Mouse (Mus musculus): Measurements from ENCODE around the gene Tnfrsf25.
A peak's percentile ranks its signal among the peaks of the same experiment; 100 is the strongest.

Tnfrsf25 gene

DNA sequence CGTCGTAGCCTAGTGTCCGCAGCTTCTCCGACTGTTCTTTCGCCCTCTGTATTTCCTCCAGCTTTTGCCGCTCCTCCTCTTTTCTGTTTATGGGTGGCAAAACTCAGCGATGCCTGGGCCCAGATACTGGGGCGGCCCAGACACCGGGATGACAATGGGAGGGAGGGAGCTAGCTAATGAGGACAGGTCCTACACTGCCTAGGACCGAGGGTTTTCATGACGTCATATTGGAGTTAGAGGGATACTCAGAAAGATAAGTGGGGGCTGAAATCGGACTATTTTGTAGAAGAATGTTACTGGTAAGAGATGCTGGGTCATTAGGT, 5.4 kb downstream of the Tnfrsf25 start:
- no peak for DNase-seq (ENCODE audit: low spot score in 2 of 2)

DNA sequence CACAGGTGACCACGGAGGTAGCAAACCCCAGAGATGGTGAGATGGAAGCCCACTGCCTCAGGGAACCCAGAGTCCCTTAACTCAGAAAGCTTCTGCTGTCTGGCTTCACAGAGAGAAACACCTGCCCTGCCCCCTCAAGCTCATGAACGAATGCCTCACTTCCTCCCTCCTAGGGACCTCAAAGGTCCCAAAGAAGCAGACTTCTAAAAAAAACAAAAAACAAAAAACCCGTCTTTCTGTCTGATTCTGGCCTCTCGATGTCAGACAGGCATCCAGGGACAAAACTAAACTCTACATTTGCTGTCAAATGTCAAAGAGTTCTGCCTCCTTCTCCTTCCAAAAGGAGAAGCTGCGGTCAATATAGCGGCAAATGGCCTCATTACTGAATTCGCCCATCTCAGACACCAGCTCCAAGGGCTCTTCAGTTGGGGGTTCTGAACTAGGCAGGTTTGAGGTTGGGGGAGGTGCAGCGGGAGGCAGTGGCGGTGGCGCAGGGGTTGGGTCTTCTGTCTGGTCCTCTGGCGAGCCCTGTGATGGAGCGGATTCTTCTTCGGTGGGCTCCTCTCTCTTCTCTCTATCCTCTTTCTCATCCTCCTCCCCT, 8.7 kb downstream of the Tnfrsf25 start:
- no peak for DNase-seq (ENCODE audit: low spot score in 2 of 2)

DNA sequence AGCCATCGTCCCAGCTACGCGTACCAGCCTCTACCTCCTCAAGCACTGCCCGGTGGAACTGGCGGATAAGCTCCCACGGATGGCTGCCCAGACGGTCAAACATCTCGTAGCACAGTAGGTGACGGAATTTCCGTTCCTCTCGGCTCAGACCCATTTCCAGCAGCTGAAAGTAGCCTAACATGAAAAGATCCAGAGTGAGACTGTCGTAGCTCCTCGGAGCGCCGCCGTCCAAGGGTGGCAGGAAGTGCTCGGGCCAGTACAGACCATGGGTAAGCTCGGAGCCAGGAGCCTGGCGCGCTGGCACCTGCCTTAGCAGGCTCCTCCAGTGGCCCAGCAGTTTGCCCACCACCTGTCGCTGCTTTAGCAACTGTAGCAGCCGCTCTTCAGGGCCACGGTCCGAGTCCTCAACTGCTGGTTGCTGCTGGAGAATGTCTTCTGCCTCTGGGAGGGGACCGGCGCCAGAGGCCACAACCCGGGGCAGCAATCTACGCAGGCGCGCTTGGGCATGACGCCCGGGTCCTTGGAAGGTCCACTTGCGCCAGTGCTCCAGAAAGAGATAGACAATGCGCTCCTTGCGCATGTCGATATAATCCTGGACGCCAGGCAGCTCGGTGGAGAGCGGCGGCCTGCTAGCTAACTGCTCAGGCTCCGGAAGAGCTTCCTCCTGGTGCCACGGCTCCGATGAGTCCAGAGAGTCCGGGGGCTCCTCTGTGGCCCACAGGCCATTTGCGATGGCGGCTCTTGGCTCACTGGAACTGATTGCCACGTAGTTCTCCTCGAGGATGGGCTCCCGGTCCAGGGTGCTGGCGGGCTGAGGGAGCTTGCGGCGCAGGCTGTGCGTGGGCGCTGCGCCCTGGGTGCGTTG, 9.7 kb downstream of the Tnfrsf25 start:
- no peak for DNase-seq (ENCODE audit: low spot score in 2 of 2)

DNA sequence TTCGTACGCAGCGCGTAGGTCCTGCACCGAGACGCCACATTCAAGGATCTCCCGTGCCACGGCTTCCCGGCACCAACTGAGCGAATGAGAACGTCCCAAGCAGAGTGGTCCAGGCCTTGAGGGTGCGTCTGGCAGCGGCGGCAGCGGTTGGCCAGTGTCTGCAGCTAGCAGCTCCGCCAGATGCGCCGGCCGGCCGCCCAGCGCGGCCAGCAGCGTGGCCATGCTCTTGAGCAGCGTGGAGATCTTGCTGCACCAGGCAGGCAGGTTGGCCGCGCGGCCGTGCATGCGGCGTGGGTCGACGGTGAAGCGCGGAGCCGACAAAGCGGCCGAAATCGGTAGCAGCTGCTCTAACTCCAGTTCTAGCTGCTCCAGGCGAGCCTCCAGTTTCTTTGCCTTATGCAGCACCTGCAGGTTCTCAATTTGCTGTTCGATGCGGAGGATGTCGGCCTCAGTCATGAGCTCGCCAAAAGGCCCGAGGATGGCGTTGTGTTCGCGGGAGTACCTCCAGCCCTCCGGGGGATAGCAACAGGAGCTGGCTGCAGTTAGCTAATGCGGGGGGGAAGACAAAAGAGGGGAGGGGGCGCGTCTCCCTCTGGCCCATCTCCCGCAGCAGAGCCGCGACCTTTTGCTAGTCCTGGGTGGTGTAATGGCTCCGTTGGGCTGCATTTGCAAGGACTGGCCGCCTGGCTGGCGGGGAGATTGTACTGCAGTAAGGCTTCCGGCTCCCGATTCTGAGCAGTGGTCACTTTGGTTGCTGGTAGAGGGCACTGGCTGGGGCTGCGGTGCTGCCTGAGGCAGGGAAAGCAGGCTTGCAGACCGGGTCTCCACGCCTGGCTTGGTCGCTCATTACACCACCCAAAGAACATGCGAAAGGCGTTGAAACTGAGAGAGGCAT, 10.5 kb downstream of the Tnfrsf25 start:
- DNase-seq (ENCODE audit: low spot score in 2 of 2): no peak

DNA sequence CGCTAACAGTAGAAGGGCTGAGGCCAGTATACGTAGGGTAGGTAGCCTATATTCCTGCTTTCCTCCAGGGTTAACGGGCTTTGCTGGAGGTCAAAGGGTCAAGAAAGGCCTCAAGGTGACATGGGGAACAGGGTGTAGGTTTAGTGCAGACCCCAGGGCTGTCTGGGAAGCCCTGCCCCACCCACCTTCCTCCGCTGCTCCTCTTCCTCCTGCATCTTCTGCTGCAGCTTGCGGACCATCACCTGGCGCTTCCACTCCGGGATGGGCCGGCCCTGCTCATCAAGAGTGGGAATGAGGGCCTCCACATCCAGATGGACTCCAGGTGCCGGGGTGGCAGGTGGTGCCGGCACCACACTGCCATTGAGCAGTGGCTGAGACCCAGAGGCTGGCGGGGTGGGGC, 12.2 kb downstream of the Tnfrsf25 start:
- no peak for DNase-seq (ENCODE audit: low spot score in 2 of 2)

DNA sequence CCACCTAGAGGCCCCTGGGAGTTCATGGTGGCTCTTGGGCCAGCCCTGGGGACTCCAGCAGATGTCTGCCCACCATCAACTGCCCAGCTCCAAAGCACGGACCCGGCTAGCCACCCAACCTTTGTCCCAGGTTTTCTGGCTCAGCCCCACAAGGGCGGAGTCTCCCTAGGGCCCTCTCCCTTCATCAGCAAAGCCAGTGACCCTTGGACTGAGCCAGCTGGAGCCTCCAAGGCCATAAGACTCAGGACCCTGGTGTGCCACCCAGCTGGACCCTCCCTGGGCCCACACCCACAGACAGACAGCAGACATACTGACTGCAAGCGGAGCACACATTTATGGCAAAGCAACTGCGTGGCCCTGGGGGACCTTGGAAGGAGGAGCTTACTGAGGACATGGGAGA, 13.1 kb downstream of the Tnfrsf25 start:
- DNase-seq (ENCODE audit: low spot score in 2 of 2): no peak

DNA sequence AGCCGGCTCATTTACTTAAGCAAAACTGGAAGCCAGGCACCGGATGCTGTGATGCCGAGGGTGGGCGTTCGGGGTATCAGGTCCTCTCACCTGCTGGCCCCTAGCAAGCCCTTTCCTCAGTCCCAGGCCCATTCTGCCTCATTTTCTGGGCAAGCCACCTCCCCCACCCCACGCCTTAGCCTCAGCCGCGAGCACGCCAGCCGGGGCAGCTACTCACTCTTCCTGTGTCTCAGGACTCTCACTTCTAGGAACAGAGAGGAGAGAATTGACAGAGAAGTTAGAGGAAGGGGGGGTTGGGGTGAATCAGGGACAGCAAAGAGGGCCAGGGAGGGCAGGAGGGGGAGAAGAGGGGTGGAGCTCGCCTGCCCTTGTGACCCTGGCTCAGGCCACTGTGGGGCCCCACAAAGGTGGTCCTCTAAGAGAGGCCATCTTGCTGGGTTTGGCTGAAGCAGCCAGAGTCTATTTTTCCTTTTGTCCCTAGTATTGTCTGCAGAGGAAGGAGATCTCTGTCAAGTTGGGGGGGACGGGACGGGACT, 13.7 kb downstream of the Tnfrsf25 start:
- DNase-seq (ENCODE audit: low spot score in 2 of 2): no peak

DNA sequence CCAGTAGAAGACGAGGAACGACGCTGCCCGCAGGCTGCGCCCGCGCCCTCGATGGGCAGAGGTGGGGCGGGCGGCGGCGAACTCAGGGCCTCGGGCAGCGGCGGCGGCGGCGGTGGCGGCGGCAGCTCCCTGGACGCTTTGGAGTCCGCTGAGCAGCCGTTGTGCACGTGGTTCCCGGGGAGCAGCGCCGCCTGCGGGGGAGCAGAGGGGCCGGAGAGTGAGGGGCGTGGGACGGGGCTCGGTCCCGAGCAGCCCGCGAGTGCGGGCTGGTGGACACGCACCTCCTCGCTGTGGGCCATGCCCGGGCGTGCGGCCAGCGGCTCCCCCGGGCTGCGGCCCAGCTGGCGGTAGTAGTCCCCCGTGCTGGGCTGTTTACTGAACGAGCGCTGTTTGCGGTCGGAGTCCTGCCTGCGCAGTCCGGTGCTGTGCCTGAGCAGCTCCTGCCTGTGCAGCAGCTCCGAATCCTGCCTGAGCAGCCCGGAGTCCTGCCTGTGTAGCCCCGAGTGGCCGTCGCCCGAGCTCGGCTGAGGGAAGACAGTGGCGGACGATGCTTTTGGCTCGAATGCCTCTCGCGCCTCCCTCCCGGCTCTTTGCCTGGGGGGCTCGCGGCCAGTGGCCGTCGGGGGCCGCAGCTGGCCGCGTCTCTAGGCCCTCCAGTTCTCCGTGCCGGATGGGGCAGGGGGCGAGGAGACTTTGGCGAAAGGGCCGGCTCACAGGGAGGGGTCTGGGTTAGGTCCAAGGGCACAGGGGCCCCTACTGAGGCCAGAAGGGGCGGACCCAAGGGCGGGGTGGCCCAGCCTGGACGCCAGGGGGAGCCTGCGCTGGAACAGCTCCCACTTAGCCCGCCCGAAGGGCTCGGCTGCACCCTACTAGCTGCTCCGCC, 15.3 kb downstream of the Tnfrsf25 start:
- DNase-seq (ENCODE audit: low spot score in 2 of 2): no peak

DNA sequence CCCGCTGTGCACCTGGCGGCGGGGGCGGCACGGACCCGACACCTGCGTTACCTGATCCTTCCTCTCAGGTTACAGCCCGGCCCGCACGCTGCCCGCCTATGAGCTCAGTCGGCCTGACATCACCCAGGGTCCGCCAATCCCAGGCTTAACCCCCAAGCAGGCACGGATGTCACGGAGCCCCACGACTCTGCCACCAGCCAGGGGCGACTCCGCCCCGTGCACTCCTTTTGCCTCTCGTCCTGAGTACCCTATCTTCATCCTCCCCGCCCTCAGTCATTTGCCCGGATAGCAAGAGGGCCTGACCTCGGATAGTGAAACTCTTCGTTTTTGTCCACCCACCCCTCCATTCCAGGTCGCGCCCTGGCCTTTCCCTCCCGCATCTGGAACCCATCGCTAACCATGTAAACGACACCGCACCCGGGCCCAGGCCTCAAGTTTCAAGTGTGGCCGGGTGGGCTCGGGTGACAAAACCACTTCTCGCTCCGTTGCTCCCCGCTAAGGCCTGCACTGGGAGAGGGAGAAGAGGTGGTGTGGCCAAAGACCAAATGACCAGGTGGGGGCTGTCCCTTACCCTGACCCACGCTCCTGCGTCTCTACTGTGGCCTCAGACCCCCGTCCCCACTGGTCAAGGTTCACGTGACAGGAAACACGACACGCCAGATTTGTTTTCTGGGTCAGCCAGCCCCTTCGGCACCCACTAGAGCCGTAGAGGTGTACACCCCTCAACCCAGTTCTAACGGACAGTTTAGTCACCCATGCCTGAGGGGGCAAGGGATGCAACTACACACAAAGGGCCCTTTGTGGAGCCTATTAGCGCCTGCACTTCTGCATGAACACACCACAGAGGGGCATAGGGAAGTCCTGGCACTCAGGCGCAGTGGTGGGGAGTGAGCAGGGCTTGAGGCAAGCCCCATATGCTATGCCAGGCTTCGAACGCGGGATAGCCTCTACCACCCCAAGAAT, 16.4 kb downstream of the Tnfrsf25 start:
- DNase-seq (ENCODE audit: low spot score in 2 of 2): no peak

DNA sequence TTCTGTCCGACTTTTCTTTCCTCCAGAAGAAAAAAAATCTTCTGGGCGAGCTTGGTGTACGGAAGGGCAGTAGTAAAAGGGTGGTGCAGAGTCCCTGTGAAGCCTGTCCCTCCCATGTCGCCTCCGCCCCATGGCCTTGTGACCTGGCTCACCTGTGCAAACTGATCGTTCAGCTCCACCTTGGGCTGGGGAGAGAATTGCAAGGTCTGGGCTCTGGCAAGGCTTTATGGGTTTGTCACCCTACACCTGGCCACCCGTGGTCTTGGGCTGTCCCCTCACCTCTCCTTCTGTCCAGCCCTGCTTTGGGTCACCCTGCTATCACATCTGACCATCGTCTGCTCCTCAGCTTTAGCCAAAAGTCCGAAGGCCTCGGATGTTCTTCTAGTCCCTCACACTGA, 17.0 kb downstream of the Tnfrsf25 start:
- DNase-seq (ENCODE audit: low spot score in 2 of 2): no peak

DNA sequence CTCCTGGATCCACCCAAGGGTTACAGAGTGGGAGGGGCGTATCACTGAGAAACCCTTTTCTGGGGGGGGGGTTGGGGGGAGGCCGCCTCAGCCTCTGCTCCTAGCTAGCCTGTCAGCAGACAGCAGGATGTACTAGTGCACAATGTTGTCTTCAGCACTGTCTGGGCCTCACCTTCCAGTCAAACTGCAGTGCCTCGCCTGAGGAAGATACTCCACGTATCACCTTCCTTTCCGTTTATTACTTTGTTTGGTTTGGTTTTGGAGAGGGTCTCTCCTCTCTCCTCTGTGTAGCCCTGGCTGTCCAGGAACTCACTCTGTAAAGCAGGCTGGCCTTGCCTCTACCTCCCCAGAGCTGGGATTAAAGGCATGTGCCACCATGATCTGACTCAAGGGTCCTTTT, 17.5 kb downstream of the Tnfrsf25 start:
- DNase-seq (ENCODE audit: low spot score in 2 of 2): no peak

DNA sequence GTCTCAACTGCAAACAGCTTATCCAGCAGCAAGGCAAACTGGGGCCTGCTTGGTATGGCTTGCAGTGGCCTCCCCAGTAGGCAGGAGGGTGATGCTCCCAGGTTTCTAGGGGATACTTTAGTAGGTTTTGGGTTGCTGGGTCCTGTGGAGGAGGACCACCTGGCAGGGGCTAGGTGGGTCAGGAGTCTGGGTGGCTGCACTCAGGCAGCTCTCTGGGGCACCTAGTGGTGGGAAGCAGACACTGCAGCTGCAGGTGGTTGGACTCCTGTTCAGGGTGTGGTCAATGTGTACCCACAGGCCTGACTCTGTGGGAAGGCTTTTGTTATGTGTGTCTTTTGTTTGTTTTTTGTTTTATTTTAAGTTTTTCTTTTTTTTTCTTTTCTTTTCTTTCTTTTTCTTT, 18.8 kb downstream of the Tnfrsf25 start:
- no peak for DNase-seq (ENCODE audit: low spot score in 2 of 2)

DNA sequence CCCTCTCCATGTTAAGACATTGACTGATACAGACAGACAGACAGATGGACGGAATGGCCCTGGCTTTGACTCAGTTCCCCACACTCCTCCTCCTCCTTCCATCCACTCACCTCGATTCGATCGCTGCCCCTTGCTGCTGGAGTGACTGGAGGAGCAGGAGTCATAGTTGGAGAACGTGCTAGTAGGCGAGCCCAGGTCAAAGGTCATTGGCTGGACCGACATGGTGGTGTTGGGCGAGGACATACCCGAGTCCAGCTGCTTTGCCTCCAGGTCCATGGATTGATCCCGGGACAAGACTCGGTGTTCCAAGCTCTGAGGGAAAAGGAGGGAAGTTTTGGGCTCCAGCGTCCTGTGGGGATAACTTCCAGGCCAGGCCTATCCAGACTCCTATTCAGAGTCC, 19.6 kb downstream of the Tnfrsf25 start:
- no peak for DNase-seq (ENCODE audit: low spot score in 2 of 2)

DNA sequence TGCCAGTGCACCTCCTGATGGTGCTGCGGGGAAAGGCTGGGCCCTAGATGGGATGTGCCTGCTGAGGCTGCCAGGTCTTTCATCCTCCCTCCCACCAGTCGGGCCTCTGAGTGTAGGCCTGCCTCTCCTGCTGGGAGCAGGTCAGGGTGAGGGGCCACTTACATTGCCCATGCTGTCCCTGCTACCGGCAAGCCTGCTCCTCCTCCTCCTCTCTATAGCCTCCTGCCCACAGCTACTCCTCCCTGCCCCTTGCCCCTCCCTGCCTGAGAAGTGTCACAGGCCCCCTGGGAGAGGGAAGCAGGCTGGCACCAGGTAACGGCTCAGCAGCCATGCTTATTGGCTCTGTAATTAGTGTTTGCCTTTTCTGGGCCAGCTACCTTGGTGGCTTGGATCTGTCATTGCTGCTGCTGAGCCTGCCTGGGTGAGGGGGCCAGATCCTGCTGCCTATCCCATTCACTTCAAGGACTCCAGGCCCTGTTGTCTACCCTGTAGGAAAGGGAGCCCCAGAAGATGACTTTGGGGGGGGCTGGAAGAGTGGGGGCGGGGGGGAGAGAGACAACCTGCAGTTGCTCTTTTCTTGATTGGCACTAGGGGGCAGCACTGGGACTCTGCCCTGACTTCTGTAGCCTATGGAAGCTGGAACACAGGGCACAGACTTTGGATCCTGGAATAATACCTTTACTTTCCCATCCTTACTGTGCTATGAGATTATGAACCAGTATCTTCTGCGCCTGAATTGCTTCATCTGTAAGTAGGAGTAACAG, 20.6 kb downstream of the Tnfrsf25 start:
- no peak for DNase-seq (ENCODE audit: low spot score in 2 of 2)

DNA sequence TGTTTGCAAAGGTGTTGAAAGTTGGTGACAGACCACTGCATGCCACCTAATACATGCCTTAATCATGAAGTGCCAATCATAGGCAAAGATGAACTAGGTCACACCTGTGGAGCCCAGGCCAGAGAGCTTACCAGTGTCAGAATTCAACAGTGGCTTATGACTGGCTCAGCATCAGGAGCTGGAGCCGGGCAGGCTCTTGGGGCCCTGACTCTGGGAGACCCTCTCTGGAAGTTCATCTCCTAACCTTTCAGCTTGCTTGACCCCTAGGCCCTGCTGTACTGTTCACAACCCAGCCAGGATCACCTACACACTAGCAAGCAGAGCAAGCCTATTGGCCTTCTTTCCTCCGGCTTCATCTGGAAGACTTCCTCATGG, 21.1 kb downstream of the Tnfrsf25 start:
- DNase-seq (ENCODE audit: low spot score in 2 of 2): no peak

DNA sequence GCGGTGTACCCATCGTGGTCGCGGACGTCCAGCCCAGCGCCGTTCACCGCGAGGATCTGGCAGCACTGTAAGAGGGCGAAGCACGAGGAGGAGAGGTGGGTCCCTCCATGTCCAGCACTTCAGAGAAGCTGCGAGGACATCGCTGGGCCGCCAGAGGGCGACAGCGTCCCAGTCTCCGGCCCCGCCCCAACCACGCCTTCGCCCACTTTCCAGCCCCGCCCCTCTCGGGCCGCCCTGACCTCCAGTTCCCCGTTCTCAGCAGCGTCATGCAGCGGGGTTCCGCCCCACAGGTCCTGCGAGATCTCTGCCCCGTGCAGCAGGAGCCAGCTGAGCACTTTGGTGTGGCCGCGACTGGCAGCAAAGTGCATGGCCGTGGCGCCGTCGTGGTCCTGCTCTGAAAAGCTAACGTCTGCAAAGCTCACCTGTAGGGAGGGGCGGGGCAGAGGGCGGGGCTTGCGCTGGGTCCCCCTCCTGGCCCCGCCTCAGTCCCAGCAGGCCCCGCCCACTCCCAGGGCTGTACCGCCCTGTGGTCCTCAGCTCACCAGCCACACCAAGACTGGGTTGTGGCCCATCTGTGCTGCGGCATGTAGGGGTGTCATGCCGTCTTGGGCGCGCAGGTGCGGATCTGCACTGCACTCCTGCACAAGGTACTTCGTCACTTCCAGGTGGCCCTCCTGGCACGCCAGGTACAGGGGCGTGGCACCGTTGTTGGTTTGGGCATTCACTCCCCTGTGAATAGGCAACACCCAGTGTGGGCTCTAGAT, 22.9 kb downstream of the Tnfrsf25 start:
- peak in 1 of 2 experiments; percentile 65 for DNase-seq (ENCODE audit: low spot score in 2 of 2)

DNA sequence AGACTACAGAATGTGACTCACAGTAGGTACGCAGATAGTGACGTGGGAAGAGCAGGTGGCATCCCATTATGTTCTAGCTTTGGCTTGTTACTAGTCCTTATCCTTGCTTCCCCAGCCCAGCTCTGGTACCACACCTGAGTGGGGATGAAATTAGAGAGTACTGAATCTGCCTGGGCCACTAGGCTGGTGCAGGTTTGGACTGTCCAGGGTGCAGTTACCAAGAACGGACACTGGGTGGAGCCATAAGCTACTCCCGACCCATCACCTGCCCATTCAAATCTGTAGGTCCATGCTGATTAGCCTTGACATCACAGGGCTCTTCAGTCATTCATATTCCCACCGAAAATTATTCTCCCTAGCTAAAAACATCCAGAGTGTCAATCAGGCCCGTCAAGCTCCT, 24.7 kb downstream of the Tnfrsf25 start:
- DNase-seq (ENCODE audit: low spot score in 2 of 2): no peak

DNA sequence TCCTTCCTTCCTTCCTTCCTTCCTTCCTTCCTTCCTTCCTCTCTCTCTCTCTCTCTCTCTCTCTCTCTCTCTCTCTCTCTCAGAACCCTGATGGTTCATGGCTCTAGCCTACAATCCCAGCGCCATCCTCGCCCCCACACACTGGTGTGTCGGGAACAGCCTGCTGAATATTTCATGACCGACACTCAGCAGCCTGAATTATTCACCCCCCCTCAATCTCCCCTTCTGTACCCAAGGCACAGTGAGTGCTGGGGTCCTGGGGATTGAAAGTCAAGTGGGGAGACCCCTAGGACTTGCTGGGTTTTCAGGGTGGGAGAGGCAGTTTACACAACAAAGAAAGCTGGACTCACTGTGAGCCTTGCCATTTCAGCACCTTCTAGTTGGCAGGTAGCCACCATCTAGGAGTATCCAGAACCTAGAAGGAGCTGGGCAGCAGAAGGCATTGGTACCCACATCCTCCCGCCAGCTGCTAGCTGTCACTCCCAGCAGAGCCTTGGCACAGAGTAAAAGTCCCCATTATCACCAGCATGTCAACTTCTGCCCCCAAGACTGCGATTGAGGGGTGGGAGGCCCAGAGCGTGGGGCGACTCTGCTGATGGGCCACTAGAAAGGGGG, 25.9 kb downstream of the Tnfrsf25 start:
- no peak for DNase-seq (ENCODE audit: low spot score in 2 of 2)

Measured in frontal cortex, postnatal 14 days (tissue).